Mouse (Mus musculus): ENCODE results near the gene Gm20605.

Gene Gm20605

GRCm38 (mm10) chr5:137690531-137690930 is 61.6 kb downstream of the Gm20605 start:
- DNase-seq (ENCODE audit: low spot score), result no peak

- no peak for DNase-seq (ENCODE audit: low spot score)
Observed at GRCm38 (mm10) chr5:137691881-137692280, 62.9 kb downstream of the Gm20605 start.

Measured in embryo, embryonic 10.5 days (tissue).